Mouse (Mus musculus): Measurements from ENCODE around the gene Hba-x. TPM values are rescaled to one million over a fixed set of nuclear protein-coding genes. Genes with fewer than 3 reads are reported as not detected.

The Hba-x gene
- polyA plus RNA-seq, 1 experiment from 2014 or later: 0.18 TPM

DNA sequence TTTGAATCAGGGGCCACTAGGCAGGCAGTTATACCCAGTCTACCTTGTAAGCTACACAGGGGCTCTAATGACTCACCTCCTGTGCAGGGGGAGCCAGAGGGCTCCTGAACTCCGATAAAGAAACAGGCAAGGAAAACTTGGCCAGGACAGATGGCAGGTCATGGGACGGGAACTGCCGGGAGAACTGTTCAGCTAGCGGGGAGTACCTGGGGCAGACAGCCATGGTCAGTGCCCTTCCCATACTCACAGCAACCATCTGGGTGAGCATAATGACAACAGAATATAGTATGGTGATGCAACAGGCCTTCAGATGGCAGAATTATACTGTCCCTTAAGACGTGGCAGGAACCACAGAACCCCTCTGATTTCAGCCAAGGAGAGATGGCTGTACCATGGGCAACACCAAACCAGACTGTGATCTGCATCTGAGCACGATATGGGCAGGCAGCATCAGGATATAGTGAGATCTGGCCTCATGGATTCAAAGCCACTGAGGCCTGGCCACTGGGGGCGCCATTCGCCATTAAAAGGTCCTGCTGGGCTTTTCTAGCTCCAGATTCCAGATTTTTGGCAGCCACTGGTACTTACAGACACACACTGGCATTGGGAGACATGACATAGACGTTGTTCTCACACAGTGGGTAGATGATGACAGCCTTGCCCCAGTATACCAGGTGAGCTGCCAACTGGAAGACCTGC is 39.3 kb upstream of the Hba-x start:
- Histone ChIP-seq H3K36me3 (ENCODE audit: control insufficient read depth, insufficient read depth, low read length) (peaks cover 10% of the 10 kb centered on the region; the same call in 1 of the 2 replicates), H3K4me2 (replicated peaks; ENCODE audit: low read depth) (no peak overlapping the region), H3K4me1 (replicated peaks; ENCODE audit: control insufficient read depth, insufficient read depth) (peaks cover 4% of the 10 kb centered on the region; the same call in 1 of the 2 replicates), H3K9ac (ENCODE audit: low read length) (no peak overlapping the region), H3K27me3 (ENCODE audit: control insufficient read depth, insufficient read depth, low read length) (no peaks in the 10 kb centered on the region), H3K9me3 (ENCODE audit: control insufficient read depth, low read length) (no peaks in the 10 kb centered on the region), H3K27ac (replicated peaks) (no peak overlapping the region), H3K4me3 (ENCODE audit: low read depth, low read length) (no peak overlapping the region)
- no peak for ATAC-seq (ENCODE audit: low FRiP score, low TSS enrichment)
- no peak for TF ChIP-seq EP300 (optimal IDR thresholded peaks at IDR 0.05)
- peak; percentile 78 for TF ChIP-seq CTCF (IDR thresholded peaks at IDR 0.05; ENCODE audit: low read depth)
- DNase-seq (ENCODE audit: low spot score): peak; percentile 64
- WGBS: 55% methylated on average over 9 of the region's 9 CpGs

DNA sequence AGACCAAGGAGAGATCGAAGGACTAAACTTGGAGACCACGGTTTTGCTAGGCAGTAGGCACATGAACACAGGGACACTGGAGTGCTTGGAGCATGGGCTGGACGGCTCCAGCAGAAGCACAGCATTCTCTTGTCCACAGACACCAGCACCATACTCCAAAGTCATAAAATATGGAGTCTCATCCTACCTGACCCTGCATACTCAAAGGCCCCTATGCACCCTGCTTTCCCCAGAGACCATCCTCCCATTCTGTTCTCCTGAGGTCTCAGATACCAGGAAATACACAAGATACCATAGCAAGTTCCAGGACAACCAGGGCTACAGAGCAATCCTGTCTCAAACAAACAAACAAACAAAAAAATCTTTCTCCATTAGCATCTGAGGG is 38.8 kb upstream of the Hba-x start:
- 87% methylated on average over 3 of the region's 3 CpGs for WGBS

DNA sequence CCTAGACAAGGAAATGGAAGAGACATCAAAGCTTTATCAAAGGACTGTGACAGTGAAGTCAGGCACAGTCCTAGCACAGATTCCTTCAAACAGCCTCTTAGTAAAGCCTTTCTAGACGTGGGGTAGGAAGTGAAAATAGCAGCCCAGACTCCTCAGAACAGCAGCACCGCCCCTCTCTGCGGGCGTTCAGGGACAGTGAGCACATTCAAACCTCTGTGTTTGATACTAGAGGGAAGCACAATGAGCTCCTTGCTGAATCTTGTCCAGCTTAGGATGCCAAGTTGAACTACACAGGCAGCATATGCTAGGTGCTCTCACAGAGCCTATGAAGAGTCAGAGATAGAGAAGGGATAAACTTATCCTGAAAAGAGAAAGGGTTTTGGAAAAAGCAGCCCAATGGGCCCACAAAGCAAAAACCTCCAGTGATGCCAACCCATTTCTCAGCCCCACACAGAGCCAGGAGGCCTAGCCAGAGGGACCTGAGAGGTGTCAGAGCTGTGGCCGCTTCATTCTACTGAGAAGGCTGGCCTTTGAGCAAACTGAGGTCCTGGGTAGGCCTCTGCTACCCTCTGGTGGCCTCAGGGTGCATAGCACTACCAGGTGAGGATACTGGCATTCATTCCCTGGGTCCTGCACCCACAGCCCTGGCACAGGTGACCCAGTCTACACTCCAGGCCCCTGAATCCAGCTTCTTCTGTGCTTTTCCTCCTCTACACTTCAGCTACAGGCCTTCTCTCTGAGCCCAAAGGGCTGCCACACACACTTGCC is 37.9 kb upstream of the Hba-x start:
- DNase-seq (ENCODE audit: low spot score) (peak; percentile 78), ATAC-seq (ENCODE audit: low FRiP score, low TSS enrichment) (peak; percentile 56)
- TF ChIP-seq CTCF (IDR thresholded peaks at IDR 0.05; ENCODE audit: low read depth): peak; percentile 99
- TF ChIP-seq EP300 (optimal IDR thresholded peaks at IDR 0.05): no peak
- H3K36me3 ChIP-seq (ENCODE audit: control insufficient read depth, insufficient read depth, low read length): peaks cover 10% of the 10 kb centered on the region; the same call in 1 of the 2 replicates
- H3K4me2 ChIP-seq (replicated peaks; ENCODE audit: low read depth): no peak overlapping the region
- no peak overlapping the region for H3K9ac ChIP-seq (ENCODE audit: low read length)
- no peak overlapping the region for H3K4me3 ChIP-seq (ENCODE audit: low read depth, low read length)
- no peak overlapping the region for H3K27ac ChIP-seq (replicated peaks)
- WGBS: 66% methylated on average over 5 of the region's 5 CpGs
- H3K27me3 ChIP-seq (ENCODE audit: control insufficient read depth, insufficient read depth, low read length): no peaks in the 10 kb centered on the region
- H3K4me1 ChIP-seq (replicated peaks; ENCODE audit: control insufficient read depth, insufficient read depth): peaks cover 4% of the 10 kb centered on the region; the same call in 1 of the 2 replicates
- no peaks in the 10 kb centered on the region for H3K9me3 ChIP-seq (ENCODE audit: control insufficient read depth, low read length)

More for the DNA sequence above, 38.8 kb upstream of the Hba-x start:
- Histone ChIP-seq H3K4me3 (ENCODE audit: low read depth, low read length) (no peak overlapping the region), H3K27ac (replicated peaks) (0 out of 2 replicates have a peak overlapping the region, but pooled peaks have one; percentile 14), H3K36me3 (ENCODE audit: control insufficient read depth, insufficient read depth, low read length) (peaks cover 10% of the 10 kb centered on the region; the same call in 1 of the 2 replicates), H3K4me1 (replicated peaks; ENCODE audit: control insufficient read depth, insufficient read depth) (peaks cover 4% of the 10 kb centered on the region; the same call in 1 of the 2 replicates), H3K27me3 (ENCODE audit: control insufficient read depth, insufficient read depth, low read length) (no peaks in the 10 kb centered on the region), H3K9me3 (ENCODE audit: control insufficient read depth, low read length) (no peaks in the 10 kb centered on the region), H3K9ac (ENCODE audit: low read length) (no peak overlapping the region), H3K4me2 (replicated peaks; ENCODE audit: low read depth) (no peak overlapping the region)
- DNase-seq (ENCODE audit: low spot score) (no peak), ATAC-seq (ENCODE audit: low FRiP score, low TSS enrichment) (no peak)
- TF ChIP-seq CTCF (IDR thresholded peaks at IDR 0.05; ENCODE audit: low read depth) (no peak), EP300 (optimal IDR thresholded peaks at IDR 0.05) (no peak)

DNA sequence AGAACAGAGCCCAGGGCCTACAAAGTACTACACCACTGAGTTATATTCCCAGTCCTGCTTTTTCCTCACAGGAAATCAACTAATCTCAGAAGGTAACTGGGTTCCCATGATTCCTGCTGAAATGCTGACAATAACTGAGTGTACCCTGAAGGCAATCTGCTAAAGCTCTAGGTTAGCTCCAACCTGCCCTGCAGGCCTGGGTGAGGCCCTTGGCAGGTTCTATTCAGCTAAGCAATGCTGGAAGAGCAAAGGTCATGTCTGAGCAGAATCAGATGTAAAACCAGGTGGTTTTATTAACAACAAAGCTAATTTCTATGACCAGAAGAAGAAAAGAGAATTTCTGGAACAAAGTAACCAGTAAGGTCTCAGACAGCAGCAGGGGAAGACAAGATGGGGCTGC is 34.8 kb upstream of the Hba-x start:
- no peak for ATAC-seq (ENCODE audit: low FRiP score, low TSS enrichment)
- Histone ChIP-seq H3K27me3 (ENCODE audit: control insufficient read depth, insufficient read depth, low read length) (no peaks in the 10 kb centered on the region), H3K9ac (ENCODE audit: low read length) (no peak overlapping the region), H3K4me2 (replicated peaks; ENCODE audit: low read depth) (no peak overlapping the region), H3K36me3 (ENCODE audit: control insufficient read depth, insufficient read depth, low read length) (peaks cover 10% of the 10 kb centered on the region; the same call in 1 of the 2 replicates), H3K27ac (replicated peaks) (no peak overlapping the region), H3K4me1 (replicated peaks; ENCODE audit: control insufficient read depth, insufficient read depth) (no peaks in the 10 kb centered on the region), H3K4me3 (ENCODE audit: low read depth, low read length) (no peak overlapping the region), H3K9me3 (ENCODE audit: control insufficient read depth, low read length) (no peaks in the 10 kb centered on the region)
- no peak for DNase-seq (ENCODE audit: low spot score)
- TF ChIP-seq EP300 (optimal IDR thresholded peaks at IDR 0.05) (no peak), CTCF (IDR thresholded peaks at IDR 0.05; ENCODE audit: low read depth) (no peak)

DNA sequence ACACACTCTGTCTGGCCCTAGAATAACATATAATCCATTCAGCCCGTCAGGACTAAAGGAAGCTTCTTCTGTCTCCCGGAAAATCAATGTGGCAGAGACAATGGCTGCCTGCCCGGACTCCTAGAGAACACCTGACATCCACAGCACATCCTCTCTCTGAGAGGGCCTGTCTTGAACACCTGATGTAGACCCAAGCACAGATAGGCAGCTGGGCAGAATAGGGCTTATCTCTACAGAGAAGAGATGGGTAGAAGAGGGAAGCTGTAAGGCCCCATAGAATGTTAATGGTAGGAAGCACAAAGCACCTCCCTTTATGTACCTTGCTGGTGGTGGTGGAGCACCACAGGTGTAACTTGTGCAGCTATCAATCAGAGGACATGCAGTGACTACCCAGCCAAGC is 34.0 kb upstream of the Hba-x start:
- 88% methylated on average over 3 of the region's 3 CpGs for WGBS
- peaks cover 10% of the 10 kb centered on the region; the same call in 1 of the 2 replicates for H3K36me3 ChIP-seq (ENCODE audit: control insufficient read depth, insufficient read depth, low read length)

More for the DNA sequence above, 34.0 kb upstream of the Hba-x start:
- Histone ChIP-seq H3K9ac (ENCODE audit: low read length) (no peak overlapping the region), H3K9me3 (ENCODE audit: control insufficient read depth, low read length) (no peaks in the 10 kb centered on the region), H3K4me3 (ENCODE audit: low read depth, low read length) (no peak overlapping the region), H3K4me2 (replicated peaks; ENCODE audit: low read depth) (no peak overlapping the region), H3K27ac (replicated peaks) (no peak overlapping the region), H3K27me3 (ENCODE audit: control insufficient read depth, insufficient read depth, low read length) (no peaks in the 10 kb centered on the region), H3K4me1 (replicated peaks; ENCODE audit: control insufficient read depth, insufficient read depth) (no peaks in the 10 kb centered on the region)
- no peak for DNase-seq (ENCODE audit: low spot score)
- TF ChIP-seq EP300 (optimal IDR thresholded peaks at IDR 0.05) (no peak), CTCF (IDR thresholded peaks at IDR 0.05; ENCODE audit: low read depth) (no peak)
- ATAC-seq (ENCODE audit: low FRiP score, low TSS enrichment): no peak
